Mouse (Mus musculus) CH12.LX (cell line): ENCODE data around the gene Gjb5. TPM values are rescaled to one million over a fixed set of nuclear protein-coding genes. Genes with fewer than 3 reads are reported as not detected.

Experiments
- DNase-seq: peaks from one replicate; pipeline ENCODE4 v3.0.0-alpha.2; 2013; ENCODE audit errors: extremely low read depth
- H3K27ac ChIP-seq: 2 replicates; pipeline ENCODE4 v1.5.1; 2012; ENCODE audit warnings: low read depth, mild to moderate bottlenecking, control low read depth, moderate library complexity; ENCODE audit not compliant: insufficient read depth
- H3K27me3 ChIP-seq: replicated peaks from 2 replicates; pipeline ENCODE3; 2012; ENCODE audit warnings: inconsistent platforms
- H3K36me3 ChIP-seq, 2 experiments: replicated peaks in 1 of 2; 2 replicates each; pipeline versions ENCODE3 to v1.6.1; 2012; ENCODE audit warnings: inconsistent platforms in 1 of 2, low read length in 1 of 2, mild to moderate bottlenecking in 1 of 2, mixed read lengths in 1 of 2, moderate library complexity in 1 of 2; ENCODE audit not compliant: control insufficient read depth in 1 of 2, insufficient read depth in 1 of 2
- H3K4me1 ChIP-seq, 2 experiments: 2 replicates each; pipeline ENCODE4 v1.6.1; 2012; ENCODE audit warnings: inconsistent platforms in 1 of 2, moderate library complexity in 1 of 2; ENCODE audit not compliant: insufficient read depth in 2 of 2, control insufficient read depth in 1 of 2
- H3K4me2 ChIP-seq: 2 replicates; pipeline ENCODE4 v1.6.1; 2012; ENCODE audit warnings: low read depth, mild to moderate bottlenecking, control low read depth; ENCODE audit not compliant: poor library complexity, insufficient read depth, severe bottlenecking
- H3K4me3 ChIP-seq, 3 experiments: fragments of 150-350 bp in 1 of 3; sonication (generic) in 1 of 3; replicated peaks in 1 of 3; 2 replicates each; pipeline versions ENCODE3 to v1.5.1; 2011 to 2012; ENCODE audit warnings: low read depth in 2 of 3, low read length in 2 of 3, mild to moderate bottlenecking in 2 of 3, moderate library complexity in 2 of 3, control low read depth in 1 of 3, improper control_type of control experiment in 1 of 3, inconsistent platforms in 1 of 3, mixed read lengths in 1 of 3; ENCODE audit not compliant: poor library complexity in 1 of 3
- H3K79me2 ChIP-seq: replicated peaks from 2 replicates; pipeline ENCODE4 v1.6.1; 2012; ENCODE audit warnings: mild to moderate bottlenecking, moderate library complexity; ENCODE audit not compliant: control insufficient read depth, poor library complexity, insufficient read depth, severe bottlenecking; ENCODE audit errors: extremely low read depth
- H3K9ac ChIP-seq: 2 replicates; pipeline ENCODE4 v1.6.1; 2012; ENCODE audit warnings: low read depth, mild to moderate bottlenecking, control low read depth, moderate library complexity; ENCODE audit not compliant: insufficient read depth
- H3K9me3 ChIP-seq: replicated peaks from 2 replicates; pipeline ENCODE3; 2012; ENCODE audit warnings: low read length, inconsistent platforms, mixed read lengths
- BHLHE40 ChIP-seq: IDR thresholded peaks from 2 replicates; pipeline ENCODE4 v1.6.1; 2011; ENCODE audit warnings: mild to moderate bottlenecking, low read depth, low read length, improper control_type of control experiment
- CHD1 ChIP-seq: IDR thresholded peaks from 2 replicates; pipeline ENCODE4 v1.6.1; 2012; ENCODE audit warnings: low read depth, low read length, improper control_type of control experiment, inconsistent platforms
- EP300 ChIP-seq: IDR thresholded peaks from 2 replicates; pipeline ENCODE4 v1.6.1; 2011; ENCODE audit warnings: low read length, improper control_type of control experiment
- GABPA ChIP-seq: IDR thresholded peaks from 2 replicates; pipeline ENCODE4 v1.6.1; 2012; ENCODE audit warnings: low read depth, low read length, improper control_type of control experiment, inconsistent platforms; ENCODE audit not compliant: insufficient replicate concordance
- JUND ChIP-seq: conservative IDR thresholded peaks from 2 replicates; pipeline ENCODE4 v1.6.1; 2011; ENCODE audit warnings: low read depth, low read length, improper control_type of control experiment
- KAT2A ChIP-seq: IDR thresholded peaks from 2 replicates; pipeline ENCODE4 v1.6.1; 2012; ENCODE audit warnings: low read length, improper control_type of control experiment, inconsistent platforms; ENCODE audit not compliant: insufficient replicate concordance
- MAX ChIP-seq: IDR thresholded peaks from 2 replicates; pipeline ENCODE4 v1.6.1; 2011; ENCODE audit warnings: low read length, improper control_type of control experiment
- MEF2A ChIP-seq: IDR thresholded peaks from 2 replicates; pipeline ENCODE4 v1.6.1; 2014; ENCODE audit warnings: low read depth, mild to moderate bottlenecking, inconsistent platforms, low read length, improper control_type of control experiment, borderline replicate concordance
- MXI1 ChIP-seq: IDR thresholded peaks from 2 replicates; pipeline ENCODE4 v1.6.1; 2011; ENCODE audit warnings: mild to moderate bottlenecking, low read depth, low read length, improper control_type of control experiment
- POLR2AphosphoS2 ChIP-seq: IDR thresholded peaks from 2 replicates; pipeline ENCODE4 v1.6.1; 2011; ENCODE audit warnings: low read depth, low read length, improper control_type of control experiment
- TCF12 ChIP-seq: IDR thresholded peaks from 2 replicates; pipeline ENCODE4 v1.6.1; 2014; ENCODE audit warnings: low read depth, mild to moderate bottlenecking, inconsistent platforms, low read length, improper control_type of control experiment
- UBTF ChIP-seq: IDR thresholded peaks from 2 replicates; pipeline ENCODE4 v1.6.1; 2012; ENCODE audit warnings: low read depth, mild to moderate bottlenecking, inconsistent platforms, low read length, improper control_type of control experiment, moderate library complexity
- USF2 ChIP-seq: conservative IDR thresholded peaks from 2 replicates; pipeline ENCODE4 v1.6.1; 2011; ENCODE audit warnings: low read depth, low read length, improper control_type of control experiment
- ZC3H11A ChIP-seq: IDR thresholded peaks from 2 replicates; pipeline ENCODE4 v1.6.1; 2012; ENCODE audit warnings: low read depth, mild to moderate bottlenecking, inconsistent platforms, low read length, improper control_type of control experiment
- ZKSCAN1 ChIP-seq: IDR thresholded peaks from 2 replicates; pipeline ENCODE4 v1.6.1; 2012; ENCODE audit warnings: low read depth, inconsistent platforms, low read length, improper control_type of control experiment, borderline replicate concordance
- ZMIZ1 ChIP-seq: IDR thresholded peaks from 2 replicates; pipeline ENCODE4 v1.6.1; 2012; ENCODE audit warnings: low read depth, mild to moderate bottlenecking, inconsistent platforms, low read length, improper control_type of control experiment
- dilution Hi-C: fragments of 300-500 bp; cut with MboI; formaldehyde crosslinking; loops from 2 replicates; pipeline ENCODE4 v1.14.3; 2020; ENCODE audit warnings: low sequenced_read_pairs; ENCODE audit not compliant: extremely low pct_unique_long_range_greater_than_20kb, extremely low pct_ligation_motif_present
- in situ Hi-C: fragments of 300-500 bp; cut with MboI; formaldehyde crosslinking; loops from 3 replicates; pipeline ENCODE4 v1.14.3; 2019; ENCODE audit warnings: low sequenced_read_pairs, low pct_ligation_motif_present, low pct_unique_long_range_greater_than_20kb, mixed read lengths
- polyA plus RNA-seq: library from polyadenylated mRNA; unstranded; fragments of >175 nt; gene quantifications from 2 replicates; pipeline ENCODE4 v1.2.1, GENCODE M21; 2012; ENCODE audit warnings: low read depth; ENCODE audit not compliant: insufficient read length
- total RNA-seq, 2 experiments: library from RNA; depleted of rRNA; stranded (reverse); fragments of 300-350 nt in 1 of 2; fragments of >200 nt in 1 of 2; gene quantifications; 2 replicates each; pipeline ENCODE4 v1.2.3; 2012 to 2014

Gjb5 gene
- total and polyA plus RNA-seq, 3 experiments: 0.34 to 0.50 TPM; not detected in 1

GRCm38 (mm10) chr4:127363331-127363730 lies 5.3 kb upstream of the Gjb5 start:
- H3K27me3 ChIP-seq: no peaks in the 10 kb centered on the region
- H3K9me3 ChIP-seq: peaks cover 6% of the 10 kb centered on the region
- TF ChIP-seq BHLHE40 (no peak), MXI1 (no peak), ZC3H11A (no peak), CHD1 (no peak)
- in situ Hi-C loops: loop anchor here (25.0 kb wide), 1 partner anchor 1174 kb away; no protein-coding TSS in a partner anchor
- no peak overlapping the region for H3K27ac ChIP-seq
- DNase-seq: no peak
- no peak overlapping the region for H3K9ac ChIP-seq
- no peaks in the 10 kb centered on the region for H3K36me3 ChIP-seq
- peaks cover 0 to 22% of the 10 kb centered on the region in 2 experiments; a peak in 2 of 4 replicates for H3K4me1 ChIP-seq
- H3K4me2 ChIP-seq: no peak overlapping the region
- H3K4me3 ChIP-seq: no peak overlapping the region
- no peaks in the 10 kb centered on the region for H3K79me2 ChIP-seq
- dilution Hi-C loops: no loop called here

DNA sequence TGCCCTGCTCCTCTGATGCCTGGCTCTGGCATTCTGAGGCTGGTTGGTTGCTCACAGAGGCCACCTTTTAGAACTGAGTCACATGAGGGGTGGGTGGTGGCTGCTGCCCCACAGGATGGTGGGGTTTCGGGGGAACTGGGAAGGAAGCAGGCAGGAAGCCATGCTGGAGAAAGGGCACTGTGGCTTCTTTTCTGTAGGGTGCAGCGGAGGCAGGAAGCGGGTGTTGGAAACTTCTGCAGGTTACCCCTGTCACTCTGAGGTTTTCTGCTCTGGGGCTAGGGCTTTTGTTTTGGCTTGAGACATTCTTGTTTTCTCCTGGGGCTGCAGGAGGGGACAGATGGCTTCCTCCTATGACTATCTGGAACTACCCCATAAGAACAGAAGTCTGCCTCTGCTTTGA lies 4.5 kb upstream of the Gjb5 start:
- H3K79me2 ChIP-seq: no peaks in the 10 kb centered on the region
- peaks cover 8% of the 10 kb centered on the region for H3K9me3 ChIP-seq
- H3K9ac ChIP-seq: no peak overlapping the region
- peak; percentile 20 for DNase-seq
- no peaks in the 10 kb centered on the region for H3K27me3 ChIP-seq
- H3K4me3 ChIP-seq: no peak overlapping the region
- H3K4me2 ChIP-seq: 0 out of 2 replicates have a peak overlapping the region, but pooled peaks have one; percentile 2
- no peak overlapping the region for H3K27ac ChIP-seq
- 0 out of 2 replicates have a peak, but pooled peaks have one; percentile 11 for TF ChIP-seq MEF2A
- TF ChIP-seq POLR2AphosphoS2: no peak
- peak; percentile 46; the same call in 1 of the 2 replicates for TF ChIP-seq EP300
- TF ChIP-seq ZKSCAN1: no peak
- TF ChIP-seq MAX: no peak
- no peak for TF ChIP-seq USF2
- TF ChIP-seq TCF12: no peak
- no peak for TF ChIP-seq KAT2A
- TF ChIP-seq JUND: no peak
- TF ChIP-seq ZMIZ1: no peak
- TF ChIP-seq BHLHE40: 0 out of 2 replicates have a peak, but pooled peaks have one; percentile 16
- no peak for TF ChIP-seq GABPA
- TF ChIP-seq UBTF: no peak
- dilution Hi-C loops: no loop called here
- no peaks in the 10 kb centered on the region for H3K36me3 ChIP-seq
- H3K4me1 ChIP-seq: peaks cover 0 to 22% of the 10 kb centered on the region in 2 experiments; a peak in 2 of 4 replicates
- in situ Hi-C loops: loop anchor here (25.0 kb wide), 1 partner anchor 1175 kb away; no protein-coding TSS in a partner anchor
